Mouse (Mus musculus): ENCODE measurements around the gene Fez2.
A peak's percentile ranks its signal among the peaks of the same experiment; 100 is the strongest.

Fez2 gene

DNA sequence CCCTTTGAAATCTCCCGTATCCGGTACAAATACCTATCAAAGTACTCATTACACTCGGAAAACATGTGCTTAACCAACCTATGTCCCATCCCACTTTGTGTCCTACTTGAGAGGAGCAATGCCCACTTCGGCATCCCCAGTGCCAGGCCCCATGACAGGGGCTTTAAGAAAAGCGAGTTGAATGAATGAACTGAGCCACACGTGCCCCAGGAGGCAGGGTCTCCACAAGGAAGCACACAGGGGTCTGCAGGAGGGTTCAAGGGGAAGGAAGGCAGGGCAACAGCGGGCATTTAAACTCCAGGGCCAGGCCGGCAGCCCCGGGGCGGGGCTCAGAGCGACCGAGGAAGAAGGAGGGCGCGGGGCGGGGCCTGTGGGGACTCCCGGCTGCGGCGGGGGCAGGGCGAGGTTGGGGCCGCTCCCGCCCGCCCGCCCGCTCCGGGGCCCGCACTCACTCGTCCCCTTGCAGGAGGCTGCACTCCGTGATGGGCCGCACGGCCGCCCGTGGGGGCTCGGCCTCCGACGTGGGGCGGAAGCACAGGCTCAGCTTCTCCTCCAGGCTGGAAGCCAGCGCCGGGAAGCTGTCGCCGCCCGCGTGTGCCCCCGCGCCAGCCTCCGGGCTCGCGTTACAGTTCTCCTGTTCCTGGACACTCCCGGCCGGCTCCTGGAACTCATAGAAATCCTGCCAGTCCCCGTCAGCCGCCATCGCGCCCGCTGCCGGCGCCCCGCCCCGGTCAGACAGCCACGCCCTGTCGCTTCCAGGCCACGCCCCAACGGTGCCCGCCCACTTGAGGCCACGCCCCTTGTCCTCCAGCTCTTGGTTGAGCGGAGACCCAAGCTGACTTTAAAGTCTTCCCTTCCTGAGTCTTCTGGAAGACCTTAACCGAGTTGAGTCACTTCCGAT lies at the start of gene Fez2:
Fez2 (minus strand) TSS at position 772 of the 901 bp plus-strand sequence.
- DNase-seq (ENCODE audit: low spot score in 2 of 2), result peak; percentile 91 to 96

DNA sequence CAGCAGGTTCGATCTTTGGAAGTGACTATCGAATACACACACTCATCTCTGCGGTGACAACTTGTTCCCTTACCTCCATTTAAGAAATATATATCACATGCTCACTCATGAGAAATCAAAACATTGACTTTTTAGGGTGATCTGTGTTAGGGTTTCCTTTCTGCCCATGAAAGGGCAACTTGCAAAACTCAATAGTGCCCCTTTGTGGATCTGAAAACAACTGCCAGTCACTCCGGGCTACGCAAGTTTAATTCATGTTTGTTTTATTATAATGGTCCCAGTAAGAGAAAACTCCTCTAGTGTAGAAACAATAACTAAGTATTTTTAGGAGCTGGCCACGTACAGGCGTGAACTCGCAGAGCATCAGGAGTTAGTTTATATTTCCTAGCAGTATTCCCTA lies 47.5 kb upstream of the Fez2 start:
- no peak for DNase-seq (ENCODE audit: low spot score in 2 of 2)

DNA sequence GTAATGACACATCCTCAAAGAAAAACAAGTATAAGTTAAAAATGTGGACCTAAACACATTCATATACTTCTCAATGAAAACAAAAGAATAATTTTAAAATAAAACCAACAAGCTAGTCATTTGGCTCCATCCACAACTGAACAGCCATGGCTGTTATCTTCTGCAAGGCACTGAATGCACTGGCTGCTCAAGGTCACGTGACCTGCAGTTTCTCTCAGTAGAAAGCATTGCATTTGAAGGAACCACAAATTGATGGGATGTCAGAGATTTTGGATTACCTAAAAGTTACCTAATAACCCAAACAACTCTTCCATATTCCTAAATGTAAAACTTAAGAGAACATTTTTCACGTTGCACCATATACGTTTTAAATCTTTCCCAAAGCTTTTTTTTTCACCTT lies 47.1 kb upstream of the Fez2 start:
- no peak for DNase-seq (ENCODE audit: low spot score in 2 of 2)

DNA sequence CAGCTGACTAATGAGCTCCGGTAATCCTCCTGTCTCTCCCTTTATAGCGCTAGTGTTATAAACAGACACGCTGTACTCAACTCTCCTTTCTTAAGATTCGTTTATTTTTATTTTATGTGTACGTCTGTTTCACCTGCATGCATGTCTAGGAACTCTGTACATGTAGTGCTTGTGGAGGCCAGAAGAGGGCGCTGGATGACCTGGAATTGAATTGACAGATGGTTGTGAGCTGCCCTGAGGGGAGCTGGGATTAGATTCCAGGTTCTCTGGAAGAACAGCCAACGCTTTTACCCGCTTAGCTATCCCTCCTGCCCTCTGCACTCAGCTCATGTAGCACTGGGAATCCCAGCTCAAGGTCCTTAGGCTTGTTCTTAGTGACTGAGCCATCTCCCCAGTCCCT lies 42.2 kb upstream of the Fez2 start:
- no peak for DNase-seq (ENCODE audit: low spot score in 2 of 2)

DNA sequence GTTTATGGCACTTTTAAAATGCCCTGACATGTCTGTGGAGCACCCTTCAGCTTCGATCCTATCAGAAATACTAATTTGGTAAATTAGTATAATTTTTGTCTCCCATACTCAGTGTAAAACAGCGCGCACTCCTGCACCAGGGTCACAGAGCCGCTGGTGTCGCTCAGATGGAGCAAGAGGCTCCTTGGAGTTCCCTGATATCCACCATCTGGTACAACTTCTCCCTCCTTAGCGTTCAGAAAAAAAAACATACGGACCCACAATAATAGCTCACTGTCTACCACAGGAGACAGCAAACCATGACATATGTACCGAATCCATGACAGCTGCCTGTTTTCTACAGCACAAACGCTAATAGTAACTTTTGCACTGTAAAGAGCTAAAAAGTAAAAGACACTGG lies 37.6 kb upstream of the Fez2 start:
- DNase-seq (ENCODE audit: low spot score in 2 of 2), result no peak

DNA sequence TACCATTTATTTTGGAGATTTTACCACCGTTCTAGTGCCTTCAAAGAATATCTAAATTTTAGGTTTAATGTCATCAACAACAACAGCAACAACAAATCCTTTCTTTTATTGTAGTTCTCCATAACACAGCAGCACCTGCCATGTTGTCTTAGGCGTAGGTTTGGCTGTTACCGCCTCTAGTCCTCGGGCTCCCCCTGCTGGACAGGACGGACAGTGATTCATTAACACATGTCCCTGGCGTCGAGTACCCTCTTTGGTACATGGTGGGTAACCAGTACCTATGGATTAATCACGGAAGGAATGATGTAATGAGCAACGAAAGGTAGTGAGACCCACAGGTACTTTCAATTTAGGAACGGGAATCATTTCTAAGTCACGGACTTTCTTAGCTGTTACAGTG lies 37.2 kb upstream of the Fez2 start:
- DNase-seq (ENCODE audit: low spot score in 2 of 2), result peak; percentile 43 to 77

DNA sequence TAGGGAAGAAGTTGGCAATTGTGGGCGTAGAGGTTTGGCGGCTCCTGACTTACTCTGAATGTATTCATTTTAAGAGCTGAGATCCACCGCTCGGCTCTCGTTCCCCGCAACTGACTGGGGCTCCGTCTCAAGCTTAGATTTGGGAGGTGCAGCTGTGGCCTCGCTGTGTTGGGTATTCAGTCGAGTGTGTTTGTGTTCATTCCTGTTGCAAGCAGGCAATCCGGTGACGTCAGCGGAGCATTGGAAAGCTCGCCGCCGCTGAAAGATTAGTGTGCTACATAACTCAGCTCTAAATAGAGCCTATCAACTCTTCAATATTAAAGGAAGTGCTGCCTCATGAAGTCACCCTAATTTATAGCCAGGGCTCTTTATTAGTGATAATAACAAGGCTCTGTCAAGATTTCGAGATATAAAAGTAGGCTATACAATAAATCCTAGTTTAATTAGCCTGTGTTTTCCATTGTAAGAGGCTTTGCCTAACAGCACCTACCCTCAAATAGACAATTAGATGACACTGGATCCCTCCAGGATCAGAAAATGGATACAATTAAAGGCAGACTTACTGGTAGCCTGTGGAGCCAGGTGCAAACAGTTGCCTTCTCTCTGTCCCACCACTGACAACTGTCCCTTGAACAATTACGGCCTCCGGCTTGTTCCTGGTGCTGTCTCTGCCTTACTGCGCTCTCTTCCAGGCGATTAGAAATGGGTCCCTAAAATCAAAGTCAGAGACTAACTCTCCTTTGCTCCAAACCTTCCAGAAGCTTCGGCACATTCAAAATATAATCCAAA lies 36.4 kb upstream of the Fez2 start:
- DNase-seq (ENCODE audit: low spot score in 2 of 2), result peak in 1 of 2 experiments; percentile 69

DNA sequence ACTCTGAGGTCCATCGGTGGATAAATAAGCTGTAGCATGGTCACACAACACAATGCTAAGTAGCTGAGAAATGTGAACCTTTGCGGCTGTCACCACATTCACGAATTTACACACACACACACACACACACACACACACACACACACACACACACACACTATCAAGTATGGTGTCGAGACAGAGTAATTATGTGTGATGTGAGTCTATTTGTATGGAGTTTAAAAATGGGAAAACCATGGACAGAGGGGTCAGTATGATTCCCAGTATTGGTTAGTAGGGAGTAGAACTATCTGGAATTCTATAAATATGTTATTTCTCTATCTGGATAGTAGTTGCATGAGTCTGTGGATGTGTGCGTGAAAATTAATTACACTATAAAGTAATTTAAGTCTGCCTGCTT lies 35.6 kb upstream of the Fez2 start:
- no peak for DNase-seq (ENCODE audit: low spot score in 2 of 2)

DNA sequence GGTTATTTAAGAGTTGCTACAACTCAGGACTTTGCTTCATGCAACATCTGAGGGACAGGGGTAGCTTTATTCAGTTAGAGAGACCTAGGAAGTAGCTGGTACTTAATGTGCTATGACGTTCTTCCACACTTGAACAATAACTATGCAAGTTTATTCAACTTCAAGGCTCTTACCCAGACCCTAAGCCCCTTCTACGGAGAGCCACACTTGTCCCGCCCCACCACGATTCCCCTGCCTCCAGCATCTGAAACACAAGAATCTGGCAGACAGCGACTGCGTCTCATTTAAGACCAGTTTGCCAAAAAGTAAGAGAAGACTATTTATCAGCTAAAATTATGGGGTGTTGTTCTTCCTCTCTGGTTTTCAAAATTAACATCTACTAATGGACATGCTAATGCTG lies 33.9 kb upstream of the Fez2 start:
- no peak for DNase-seq (ENCODE audit: low spot score in 2 of 2)

DNA sequence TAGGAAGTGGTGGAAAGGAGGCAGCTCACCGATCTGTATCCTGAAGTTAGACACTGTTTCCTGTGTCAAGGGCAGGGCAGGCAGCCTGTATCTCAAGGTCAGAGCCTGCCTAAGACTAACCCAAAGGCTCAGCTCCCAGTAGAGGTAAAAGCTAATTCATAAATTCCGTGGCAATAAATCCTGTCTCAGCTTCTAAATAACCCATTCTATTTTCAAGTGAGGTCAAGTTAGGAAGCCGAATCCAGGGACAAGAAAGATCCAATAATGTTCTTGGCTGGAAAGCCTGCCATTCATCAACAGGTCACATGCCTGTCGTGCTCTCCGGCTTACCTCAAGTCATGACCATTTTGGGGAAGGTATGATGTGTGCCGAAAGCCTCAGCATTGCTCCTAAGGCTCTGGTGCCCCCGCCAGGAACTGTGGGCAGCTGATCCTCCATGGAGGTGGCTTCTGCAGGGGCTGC lies 33.4 kb upstream of the Fez2 start:
- DNase-seq (ENCODE audit: low spot score in 2 of 2), result no peak

DNA sequence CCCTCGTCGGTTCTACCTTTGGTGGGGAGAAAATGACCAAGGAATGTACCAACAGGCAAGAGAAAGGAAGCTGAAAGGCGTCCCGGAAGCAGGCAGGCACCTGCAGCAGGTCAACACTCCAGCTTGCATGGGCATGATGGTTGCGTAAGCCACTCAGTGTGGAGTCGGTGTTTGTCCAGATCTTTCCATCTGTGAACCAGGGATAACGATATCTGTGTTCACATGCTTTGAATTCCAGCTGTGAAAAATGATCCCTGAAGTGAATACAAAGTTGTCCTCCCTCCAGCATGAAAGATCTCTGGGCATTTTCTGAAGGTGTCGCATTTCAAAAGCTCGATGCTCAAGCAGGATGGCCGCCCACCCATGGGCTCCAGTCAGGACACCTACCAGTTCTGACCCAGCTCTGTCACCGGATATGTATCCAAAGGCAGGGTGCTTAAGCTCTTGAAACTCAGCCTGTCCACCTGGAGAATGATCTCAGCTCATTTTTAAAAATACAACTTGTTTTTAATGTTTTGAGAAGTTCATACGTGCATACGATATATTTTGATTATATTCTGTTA lies 31.8 kb upstream of the Fez2 start:
- no peak for DNase-seq (ENCODE audit: low spot score in 2 of 2)

DNA sequence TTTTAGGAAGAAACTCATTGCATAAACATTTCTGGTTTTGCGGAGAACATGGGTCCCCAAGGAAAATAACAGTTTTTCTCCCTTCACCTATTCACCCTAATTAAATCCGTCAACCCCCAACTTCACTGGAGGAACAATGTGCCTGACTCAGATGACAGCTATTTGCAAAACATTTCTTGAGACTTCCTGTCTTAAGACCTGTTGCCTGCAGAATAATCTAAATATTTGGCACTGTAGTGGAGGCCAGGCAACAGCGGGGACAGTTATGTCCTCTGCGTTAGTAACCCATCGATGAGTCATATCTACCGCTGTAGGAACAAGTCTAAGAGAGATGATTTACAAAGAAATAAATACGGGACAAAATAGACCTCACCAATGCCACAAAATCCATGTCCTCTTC lies 26.9 kb upstream of the Fez2 start:
- no peak for DNase-seq (ENCODE audit: low spot score in 2 of 2)

DNA sequence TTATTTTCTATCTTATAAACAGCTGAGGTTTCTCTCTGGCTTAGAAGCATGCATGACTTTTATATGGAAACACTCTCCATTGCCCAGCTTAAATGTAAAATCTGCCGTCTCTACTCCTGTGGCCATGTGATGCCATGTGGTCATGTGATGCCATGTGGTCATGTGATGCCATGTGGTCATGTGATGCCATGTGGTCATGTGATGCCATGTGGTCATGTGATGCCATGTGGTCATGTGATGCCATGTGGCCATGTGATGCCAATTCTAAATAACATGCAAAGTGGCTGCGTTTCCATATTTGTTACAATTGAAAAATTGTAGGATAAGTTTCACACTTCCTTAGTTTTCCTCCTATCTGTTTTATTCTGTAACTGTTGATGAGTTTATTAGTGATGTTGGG lies 22.8 kb upstream of the Fez2 start:
- DNase-seq (ENCODE audit: low spot score in 2 of 2), result no peak

DNA sequence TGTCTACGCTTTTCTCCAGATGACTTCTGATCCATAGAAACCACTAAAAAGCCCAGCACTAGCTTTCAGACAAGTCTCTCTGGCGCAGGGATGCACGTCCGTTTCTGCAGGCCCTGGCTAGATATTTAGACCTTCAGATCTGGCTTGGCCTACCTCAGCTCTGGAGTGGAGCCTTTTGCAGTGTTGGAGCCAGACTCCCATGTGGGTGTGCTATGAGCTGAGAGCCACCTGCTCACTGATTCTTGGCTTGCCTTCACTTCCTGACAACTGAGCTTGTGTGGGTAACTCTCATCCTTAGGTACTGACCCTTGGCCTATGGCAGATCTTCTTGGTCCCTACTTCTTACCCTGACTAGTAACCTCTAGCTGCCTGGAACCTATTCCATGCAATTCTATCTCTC lies 19.2 kb upstream of the Fez2 start:
- no peak for DNase-seq (ENCODE audit: low spot score in 2 of 2)

DNA sequence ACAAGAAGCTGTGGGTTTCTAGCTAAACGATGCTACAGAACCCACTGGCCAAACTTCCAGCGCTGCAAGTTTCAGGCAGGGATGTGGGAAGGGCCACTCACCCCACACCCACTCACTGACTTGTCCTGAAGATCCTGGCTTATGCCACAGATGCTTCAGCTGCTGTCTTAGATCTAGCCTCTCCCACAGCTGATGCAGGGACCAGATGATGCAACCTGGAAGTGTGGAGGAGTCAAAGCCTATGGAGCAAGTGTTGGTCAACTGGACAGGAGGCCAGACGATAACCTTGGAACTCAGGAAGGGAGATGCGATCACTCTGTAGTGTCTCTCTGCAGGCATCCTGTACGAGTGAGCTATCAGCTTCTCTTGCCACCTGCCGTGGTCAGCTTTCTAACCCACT lies 17.7 kb upstream of the Fez2 start:
- DNase-seq (ENCODE audit: low spot score in 2 of 2), result no peak

DNA sequence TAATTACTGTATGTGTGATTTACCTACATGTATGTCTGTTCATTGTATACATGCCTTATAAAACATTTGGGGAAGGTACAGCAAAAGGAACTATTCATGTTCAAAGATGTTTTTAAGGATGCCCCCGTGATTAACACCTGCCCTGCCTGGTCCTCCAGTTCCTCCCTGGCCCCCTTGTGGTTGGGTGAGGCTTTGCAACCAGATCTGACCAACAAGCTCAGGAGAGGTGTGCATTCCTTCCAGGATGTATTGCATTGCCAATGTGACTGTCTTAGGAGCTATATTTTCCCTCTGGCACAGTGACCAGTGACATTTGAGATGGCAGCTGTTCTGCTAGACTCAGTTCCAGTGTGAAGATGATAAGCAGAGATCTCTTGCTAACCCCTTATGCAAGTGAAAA lies 16.8 kb upstream of the Fez2 start:
- DNase-seq (ENCODE audit: low spot score in 2 of 2), result peak in 1 of 2 experiments; percentile 71

DNA sequence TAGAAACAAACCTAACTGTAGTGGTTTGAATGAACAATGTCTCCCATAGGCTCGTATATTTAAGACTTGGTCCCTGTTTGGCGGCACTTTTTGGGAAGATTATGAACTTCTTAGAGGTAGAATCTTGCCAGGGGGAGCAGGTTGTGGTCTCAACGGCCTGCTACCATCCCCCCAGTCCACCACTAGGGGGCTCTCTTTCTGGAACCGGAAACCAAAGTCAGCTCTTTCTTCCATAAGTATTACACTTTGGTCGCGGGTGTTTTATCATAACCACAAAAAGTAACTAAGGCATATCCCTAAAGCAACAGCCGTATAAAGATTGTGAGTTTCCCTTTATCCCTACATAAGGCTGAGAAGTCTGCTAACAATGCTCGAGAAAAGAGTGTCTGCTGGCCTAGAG lies 12.4 kb upstream of the Fez2 start:
- no peak for DNase-seq (ENCODE audit: low spot score in 2 of 2)

DNA sequence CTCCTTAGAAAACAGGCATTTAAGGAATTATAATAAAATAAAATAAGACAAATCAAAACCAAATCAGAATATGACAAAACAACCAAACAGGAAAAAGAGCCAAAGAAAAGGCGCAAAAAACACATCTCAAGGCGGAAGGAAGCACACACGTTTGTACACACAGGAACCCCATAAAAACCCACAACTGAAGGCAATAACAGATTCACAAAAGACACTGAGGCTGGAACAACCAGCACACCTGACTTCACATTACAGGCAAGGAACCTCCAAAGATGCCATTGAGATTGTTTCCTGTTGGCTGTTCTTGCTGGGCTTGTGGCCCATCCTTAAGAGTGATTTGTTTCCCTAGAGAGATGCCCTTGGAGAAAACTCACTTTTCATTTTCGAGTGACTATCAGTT lies 11.1 kb upstream of the Fez2 start:
- no peak for DNase-seq (ENCODE audit: low spot score in 2 of 2)

DNA sequence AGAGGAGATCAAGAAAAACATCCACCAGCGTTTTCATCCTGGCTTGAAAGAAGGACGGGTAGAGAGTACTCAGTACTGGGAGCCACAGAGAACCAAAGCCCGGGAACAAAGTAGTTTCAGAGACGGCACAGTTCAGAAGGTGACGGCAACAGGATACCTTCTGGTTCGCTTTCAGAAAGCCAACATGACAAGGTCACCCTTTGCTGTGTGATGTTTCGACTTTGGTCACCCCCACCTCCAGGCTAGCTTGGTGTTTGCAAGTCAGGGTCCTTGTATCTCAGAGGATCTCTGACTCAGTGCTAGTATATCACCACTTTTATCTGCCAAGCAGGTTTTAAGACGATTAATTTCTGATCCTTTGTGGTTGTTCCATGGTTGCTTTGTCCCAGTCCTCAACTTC lies 7.1 kb upstream of the Fez2 start:
- no peak for DNase-seq (ENCODE audit: low spot score in 2 of 2)

DNA sequence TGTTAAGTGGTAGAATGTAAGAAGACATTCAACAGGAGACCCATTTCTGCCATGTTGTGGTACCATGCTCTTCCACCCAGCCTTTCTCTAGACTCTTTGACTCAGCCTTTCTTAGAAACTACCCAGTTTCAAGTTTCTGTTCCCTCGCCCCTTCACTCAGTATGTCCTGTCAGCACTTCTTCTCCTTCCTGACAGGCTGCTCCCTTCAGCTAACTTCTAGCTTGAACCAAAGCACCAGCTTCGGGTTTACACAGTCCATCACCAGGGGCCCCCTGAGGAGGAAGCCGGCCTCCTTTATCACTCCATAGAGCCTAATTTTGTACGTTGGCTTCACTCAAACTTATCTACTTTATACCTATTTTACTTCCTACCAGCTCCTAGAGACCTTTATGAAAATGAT lies 1.3 kb upstream of the Fez2 start:
- no peak for DNase-seq (ENCODE audit: low spot score in 2 of 2)

DNA sequence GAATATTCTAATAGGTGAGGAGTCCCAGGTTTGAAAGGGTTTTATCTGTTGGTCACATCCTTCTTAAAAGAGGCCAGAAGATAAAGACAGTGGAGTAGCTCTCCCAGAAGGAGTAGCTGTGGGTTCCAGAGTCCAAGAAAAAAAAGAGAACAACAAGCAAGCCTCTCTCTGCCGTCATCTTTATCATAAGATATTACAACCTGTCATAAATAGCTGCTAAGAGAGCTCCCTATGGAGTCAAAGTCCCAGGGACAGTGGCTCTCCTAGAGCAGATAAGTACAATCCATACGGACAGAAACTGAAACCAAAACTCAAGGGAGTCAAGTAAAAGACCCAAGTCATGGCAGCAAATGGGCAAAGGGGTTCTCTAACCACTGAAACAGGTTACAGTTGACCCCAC lies 2.7 kb downstream of the Fez2 start:
- no peak for DNase-seq (ENCODE audit: low spot score in 2 of 2)

DNA sequence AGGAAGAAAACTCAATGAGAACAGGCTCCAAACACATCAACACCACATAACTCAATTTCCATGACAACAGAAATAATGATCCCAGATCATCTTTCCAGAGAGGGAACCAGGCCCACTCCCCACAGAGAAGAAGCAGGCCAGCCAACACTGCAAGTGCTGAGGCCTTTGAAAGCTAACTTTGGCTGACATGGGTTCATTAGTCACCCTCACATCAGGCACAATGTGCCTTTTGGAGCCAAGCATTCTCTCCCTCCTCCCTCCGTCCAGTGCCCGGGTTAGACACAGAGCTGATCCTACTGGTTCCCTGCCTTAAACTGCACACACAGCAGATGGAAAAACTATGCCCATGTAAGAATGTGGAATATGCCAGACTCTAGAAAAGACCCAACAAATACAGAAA lies 8.1 kb downstream of the Fez2 start:
- no peak for DNase-seq (ENCODE audit: low spot score in 2 of 2)

DNA sequence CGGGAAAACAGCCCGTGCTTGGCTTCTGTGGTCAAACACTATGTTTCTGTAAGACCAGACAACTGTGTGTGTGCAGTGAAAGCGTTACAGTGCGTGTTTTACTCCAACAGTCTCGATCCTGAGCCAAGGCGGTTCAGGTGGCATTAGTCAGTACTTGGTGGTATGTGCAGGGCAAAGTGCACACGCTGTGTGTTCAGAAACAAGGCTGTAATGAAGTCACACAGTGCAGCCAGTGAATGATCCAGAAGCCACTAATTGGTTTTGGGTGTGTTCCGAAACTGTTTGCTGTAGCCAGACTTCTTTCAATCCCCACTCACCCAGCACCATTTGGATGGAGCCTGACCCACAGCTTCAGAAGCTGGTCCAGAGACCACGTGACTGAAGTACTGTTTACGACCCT lies 9.6 kb downstream of the Fez2 start:
- DNase-seq (ENCODE audit: low spot score in 2 of 2), result no peak

Measured in urinary bladder, postnatal 4 days (tissue).